Mouse (Mus musculus): ENCODE data around the gene Themis2. TPM values are rescaled to one million over a fixed set of nuclear protein-coding genes. Genes with fewer than 3 reads are reported as not detected.

Gene Themis2
- total RNA-seq, 2 experiments from 2014 or later = 0.47 to 0.49 TPM

GRCm38 (mm10) chr4:132733071-132733770, 63.0 kb downstream of the Themis2 start:
- no peak for DNase-seq (ENCODE audit: extremely low spot score in 1 of 2, low spot score in 2 of 2)
- intact Hi-C loops (cut with DNase I) = no loop called here

- intact Hi-C loops (cut with DNase I) = no loop called here
- DNase-seq (ENCODE audit: extremely low spot score in 1 of 2, low spot score in 2 of 2) = peak; percentile 45 to 95
Measured at GRCm38 (mm10) chr4:132732148-132732684, 64.0 kb downstream of the Themis2 start, which contains the start of gene Xkr8. TSS of gene Xkr8 (minus strand) at chr4:132732546.

Other genes starting within 250 kb of the Themis2 start
- gene Ptafr, start 232.3 kb downstream of the Themis2 start, total RNA-seq (2021) = 1 to 10 TPM; 1.3 to 1.6 TPM
- gene Eya3, start 157.4 kb downstream of the Themis2 start, total RNA-seq (2021) = 10 to 100 TPM; 22.1 to 23.8 TPM
- 1 to 10 TPM; 2.6 to 3.0 TPM for gene Xkr8, start 63.8 kb downstream of the Themis2 start, total RNA-seq (2021)
- 1 to 10 TPM; 2.0 to 2.2 TPM for gene Smpdl3b, start 39.1 kb downstream of the Themis2 start, total RNA-seq (2021)
- 10 to 100 TPM; 13.9 to 15.5 TPM for gene Rpa2, start 28.1 kb downstream of the Themis2 start, total RNA-seq (2021)
- gene Ppp1r8, start 46.8 kb upstream of the Themis2 start, total RNA-seq (2021) = 10 to 100 TPM; 44.9 to 45.0 TPM
- 100 to 1,000 TPM; 117 to 123 TPM for gene Stx12, start 88.1 kb upstream of the Themis2 start, total RNA-seq (2021)
- gene Fam76a, start 126.2 kb upstream of the Themis2 start, total RNA-seq (2021) = 10 to 100 TPM; 31.8 to 36.9 TPM
- under 1 TPM in 1 of 2 experiments, not detected in 1; 0.47 TPM for gene Fgr, start 177.7 kb upstream of the Themis2 start, total RNA-seq (2021)
- 10 to 100 TPM; 70.0 to 71.1 TPM for gene Ahdc1, start 214.9 kb upstream of the Themis2 start, total RNA-seq (2021)

Data from left cerebral cortex, postnatal 10 days (tissue).